Mouse (Mus musculus) lung, embryonic 16.5 days (tissue): ENCODE measurements around the gene Cog5. TPM values are rescaled to one million over a fixed set of nuclear protein-coding genes. Genes with fewer than 3 reads are reported as not detected.
A peak's percentile ranks its signal among the peaks of the same experiment; 100 is the strongest.

ENCODE experiments used
- ATAC-seq: fragments of 200-750 bp; cut with Nextera tagmentation; 2 replicates; pipeline ENCODE4 v1.8.0; 2017; ENCODE audit warnings: low read depth, mild to moderate bottlenecking, moderate library complexity
- H3K27ac ChIP-seq: fragments of 300-500 bp; sonication (generic); 2 replicates; pipeline ENCODE4 v1.5.1; 2014; ENCODE audit warnings: mild to moderate bottlenecking, control low read depth, low read length
- H3K27me3 ChIP-seq: fragments of 300-500 bp; sonication (generic); 2 replicates; pipeline ENCODE4 v1.6.1; 2014; ENCODE audit warnings: low read depth, low read length, mixed read lengths; ENCODE audit not compliant: control insufficient read depth, insufficient read depth
- H3K36me3 ChIP-seq: fragments of 300-500 bp; sonication (generic); 2 replicates; pipeline ENCODE4 v1.6.1; 2014; ENCODE audit warnings: low read length; ENCODE audit not compliant: control insufficient read depth, insufficient read depth
- H3K4me1 ChIP-seq: fragments of 300-500 bp; sonication (generic); replicated peaks from 2 replicates; pipeline ENCODE4 v1.6.1; 2014; ENCODE audit warnings: low read length, mixed read lengths; ENCODE audit not compliant: control insufficient read depth, insufficient read depth
- H3K4me2 ChIP-seq: fragments of 300-500 bp; sonication (generic); 2 replicates; pipeline ENCODE4 v1.6.1; 2014; ENCODE audit warnings: low read depth, low read length, control low read depth
- H3K4me3 ChIP-seq: fragments of 300-500 bp; sonication (generic); 2 replicates; pipeline ENCODE4 v1.5.1; 2014; ENCODE audit warnings: mild to moderate bottlenecking, low read length, control low read depth
- H3K9ac ChIP-seq: fragments of 300-500 bp; sonication (generic); 2 replicates; pipeline ENCODE4 v1.6.1; 2014; ENCODE audit warnings: low read length, control low read depth
- H3K9me3 ChIP-seq: fragments of 300-500 bp; sonication (generic); 2 replicates; pipeline ENCODE4 v1.6.1; 2016; ENCODE audit warnings: low read length; ENCODE audit not compliant: control insufficient read depth
- WGBS: fragments of 180-500 bp; shearing (Covaris S2); extraction: QIAGEN DNeasy Blood & Tissue Kit; methylation state at CpG from one replicate; pipeline ENCODE4 v1.1.7; 2014; 5-methylcytosine and 5-hydroxymethylcytosine counted together
- polyA plus RNA-seq: library from polyadenylated mRNA; unstranded; fragments of >200 nt; fragmentation: Nextera tagmentation; extraction: Ambion mirVana; gene quantifications from 2 replicates; pipeline ENCODE4 v1.2.1, GENCODE M21; 2015

The Cog5 gene
- polyA plus RNA-seq, 1 experiment from 2014 or later: 27.8 TPM

GRCm38 (mm10) chr12:31635240-31635607 lies 19.4 kb upstream of the Cog5 start:
- WGBS: 91% methylated on average over 3 of the region's 3 CpGs
- Histone ChIP-seq H3K36me3 (no peaks in the 10 kb centered on the region), H3K9ac (peak overlapping the region; percentile 87), H3K27me3 (no peaks in the 10 kb centered on the region), H3K9me3 (no peaks in the 10 kb centered on the region), H3K4me1 (peaks cover 6% of the 10 kb centered on the region; the same call in 1 of the 2 replicates), H3K4me3 (no peak overlapping the region; the same call in 1 of the 2 replicates), H3K27ac (no peak overlapping the region), H3K4me2 (peak overlapping the region; percentile 85; the same call in 1 of the 2 replicates)
- ATAC-seq: no peak

GRCm38 (mm10) chr12:31653611-31654010 lies 1.1 kb upstream of the Cog5 start:
- peak overlapping the region; percentile 35 for H3K4me2 ChIP-seq
- H3K4me1 ChIP-seq: peaks cover 7% of the 10 kb centered on the region
- H3K4me3 ChIP-seq: no peak overlapping the region
- no peaks in the 10 kb centered on the region for H3K27me3 ChIP-seq
- H3K27ac ChIP-seq: no peak overlapping the region
- H3K9me3 ChIP-seq: no peaks in the 10 kb centered on the region
- no peaks in the 10 kb centered on the region; the same call in 1 of the 2 replicates for H3K36me3 ChIP-seq
- ATAC-seq: no peak
- 64% methylated on average over 5 of the region's 5 CpGs for WGBS
- no peak overlapping the region for H3K9ac ChIP-seq

- H3K36me3 ChIP-seq: no peaks in the 10 kb centered on the region
- H3K4me1 ChIP-seq: peaks cover 7% of the 10 kb centered on the region
- H3K27me3 ChIP-seq: no peaks in the 10 kb centered on the region
- H3K4me2 ChIP-seq: peak overlapping the region; percentile 66
- ATAC-seq: peak; percentile 89
- H3K27ac ChIP-seq: peak overlapping the region; percentile 90
- no peaks in the 10 kb centered on the region for H3K9me3 ChIP-seq
- peak overlapping the region; percentile 95 for H3K4me3 ChIP-seq
- WGBS: under 1% methylated on average over 29 of the region's 29 CpGs
- peak overlapping the region; percentile 88 for H3K9ac ChIP-seq
Measured at GRCm38 (mm10) chr12:31654965-31655477, 352 bp downstream of the Cog5 start.

- Histone ChIP-seq H3K4me1 (peaks cover 7% of the 10 kb centered on the region), H3K4me2 (no peak overlapping the region), H3K27me3 (no peaks in the 10 kb centered on the region), H3K9ac (no peak overlapping the region), H3K36me3 (no peaks in the 10 kb centered on the region; the same call in 1 of the 2 replicates), H3K4me3 (no peak overlapping the region), H3K9me3 (no peaks in the 10 kb centered on the region), H3K27ac (no peak overlapping the region)
- ATAC-seq: no peak
- WGBS: 100% methylated on average over 2 of the region's 2 CpGs
Measured at GRCm38 (mm10) chr12:31656841-31657240, 2.2 kb downstream of the Cog5 start.

GRCm38 (mm10) chr12:31665999-31666398 lies 11.3 kb downstream of the Cog5 start:
- Histone ChIP-seq H3K36me3 (peaks cover 8% of the 10 kb centered on the region), H3K9me3 (no peaks in the 10 kb centered on the region), H3K4me3 (no peak overlapping the region), H3K9ac (no peak overlapping the region), H3K4me1 (no peaks in the 10 kb centered on the region), H3K27ac (no peak overlapping the region), H3K4me2 (no peak overlapping the region), H3K27me3 (no peaks in the 10 kb centered on the region)
- WGBS: 76% methylated on average over 6 of the region's 6 CpGs
- ATAC-seq: no peak

- 58% methylated on average over 3 of the region's 3 CpGs for WGBS
- no peaks in the 10 kb centered on the region for H3K27me3 ChIP-seq
Measured at GRCm38 (mm10) chr12:31667187-31667586, 12.5 kb downstream of the Cog5 start.

GRCm38 (mm10) chr12:31686679-31687078 lies 32.0 kb downstream of the Cog5 start:
- no peak overlapping the region for H3K4me3 ChIP-seq
- H3K36me3 ChIP-seq: peaks cover 3% of the 10 kb centered on the region; the same call in 1 of the 2 replicates
- ATAC-seq: no peak
- no peak overlapping the region for H3K9ac ChIP-seq
- WGBS: 88% methylated on average over 3 of the region's 3 CpGs
- no peaks in the 10 kb centered on the region for H3K27me3 ChIP-seq
- H3K27ac ChIP-seq: no peak overlapping the region
- H3K4me2 ChIP-seq: no peak overlapping the region
- H3K4me1 ChIP-seq: no peaks in the 10 kb centered on the region
- H3K9me3 ChIP-seq: no peaks in the 10 kb centered on the region

More at GRCm38 (mm10) chr12:31667187-31667586, 12.5 kb downstream of the Cog5 start:
- Histone ChIP-seq H3K4me1 (no peaks in the 10 kb centered on the region), H3K36me3 (peaks cover 10% of the 10 kb centered on the region), H3K4me3 (no peak overlapping the region), H3K27ac (no peak overlapping the region), H3K4me2 (no peak overlapping the region), H3K9ac (no peak overlapping the region), H3K9me3 (no peaks in the 10 kb centered on the region)
- ATAC-seq: no peak

GRCm38 (mm10) chr12:31693278-31693677 lies 38.6 kb downstream of the Cog5 start:
- H3K4me1 ChIP-seq: no peaks in the 10 kb centered on the region
- H3K4me3 ChIP-seq: no peak overlapping the region
- no peak overlapping the region for H3K4me2 ChIP-seq
- WGBS: 85% methylated on average over 1 of the region's 1 CpGs
- no peak for ATAC-seq
- H3K27ac ChIP-seq: no peak overlapping the region
- no peaks in the 10 kb centered on the region for H3K9me3 ChIP-seq
- H3K27me3 ChIP-seq: no peaks in the 10 kb centered on the region
- H3K36me3 ChIP-seq: peaks cover 3% of the 10 kb centered on the region; the same call in 1 of the 2 replicates
- no peak overlapping the region for H3K9ac ChIP-seq

- no peaks in the 10 kb centered on the region for H3K27me3 ChIP-seq
- H3K4me1 ChIP-seq: no peaks in the 10 kb centered on the region
- H3K9me3 ChIP-seq: no peaks in the 10 kb centered on the region
- no peak overlapping the region for H3K9ac ChIP-seq
- no peak for ATAC-seq
- H3K4me2 ChIP-seq: no peak overlapping the region
- no peak overlapping the region for H3K27ac ChIP-seq
- H3K36me3 ChIP-seq: peaks cover 3% of the 10 kb centered on the region; the same call in 1 of the 2 replicates
- H3K4me3 ChIP-seq: no peak overlapping the region
- WGBS: 64% methylated on average over 5 of the region's 5 CpGs
Measured at GRCm38 (mm10) chr12:31700623-31701347, 46.1 kb downstream of the Cog5 start.
